Mouse (Mus musculus) testis, adult 2 months (tissue): Measurements from ENCODE around the gene Nfic. TPM values are rescaled to one million over a fixed set of nuclear protein-coding genes. Genes with fewer than 3 reads are reported as not detected.

ENCODE experiments used
- H3K27ac ChIP-seq: fragments of 200-500 bp; 2 replicates; pipeline ENCODE4 v1.5.1; 2012; ENCODE audit warnings: low read depth, low read length; ENCODE audit not compliant: control insufficient read depth, insufficient read depth
- H3K27me3 ChIP-seq: fragments of 200-500 bp; 2 replicates; pipeline ENCODE4 v1.6.1; 2012; ENCODE audit warnings: mild to moderate bottlenecking, low read length, moderate library complexity; ENCODE audit not compliant: control insufficient read depth, insufficient read depth
- H3K36me3 ChIP-seq: fragments of 200-500 bp; 2 replicates; pipeline ENCODE4 v1.6.1; 2012; ENCODE audit warnings: mild to moderate bottlenecking, low read length; ENCODE audit not compliant: control insufficient read depth, insufficient read depth
- H3K4me1 ChIP-seq: fragments of 200-500 bp; 2 replicates; pipeline ENCODE4 v1.6.1; 2012; ENCODE audit warnings: low read length; ENCODE audit not compliant: control insufficient read depth, insufficient read depth
- H3K4me3 ChIP-seq: fragments of 200-500 bp; 2 replicates; pipeline ENCODE4 v1.5.1; 2012; ENCODE audit warnings: low read depth, mild to moderate bottlenecking, low read length, moderate library complexity, mixed read lengths; ENCODE audit not compliant: control insufficient read depth
- CTCF ChIP-seq: fragments of 200-500 bp; IDR thresholded peaks from 2 replicates; pipeline ENCODE4 v1.5.1; 2012; ENCODE audit warnings: low read depth, mild to moderate bottlenecking, inconsistent platforms, low read length, moderate library complexity; ENCODE audit not compliant: control insufficient read depth, insufficient read depth, insufficient replicate concordance
- POLR2A ChIP-seq: fragments of 200-500 bp; IDR thresholded peaks from 2 replicates; pipeline ENCODE4 v1.6.1; 2012; ENCODE audit warnings: low read depth, mild to moderate bottlenecking, inconsistent platforms, low read length, moderate library complexity; ENCODE audit not compliant: control insufficient read depth
- polyA plus RNA-seq: library from polyadenylated mRNA; depleted of rRNA; stranded (reverse); fragments of >200 nt; gene quantifications from 2 replicates; pipeline ENCODE4 v1.2.3, GENCODE M21; 2012

The Nfic gene
- polyA plus RNA-seq, 1 experiment: 9.9 TPM

GRCm38 (mm10) chr10:81415146-81415545 lies 40.3 kb downstream of the Nfic start:
- Histone ChIP-seq H3K36me3 (no peaks in the 10 kb centered on the region), H3K4me3 (no peak overlapping the region), H3K4me1 (peaks cover 40% of the 10 kb centered on the region), H3K27me3 (no peaks in the 10 kb centered on the region), H3K27ac (peak overlapping the region; percentile 56)
- no peak for TF ChIP-seq POLR2A
- TF ChIP-seq CTCF: no peak

GRCm38 (mm10) chr10:81414682-81415081 lies 40.8 kb downstream of the Nfic start:
- no peaks in the 10 kb centered on the region for H3K27me3 ChIP-seq
- peak overlapping the region; percentile 90 for H3K27ac ChIP-seq
- TF ChIP-seq CTCF (no peak), POLR2A (no peak)
- no peaks in the 10 kb centered on the region for H3K36me3 ChIP-seq
- H3K4me1 ChIP-seq: peaks cover 40% of the 10 kb centered on the region
- no peak overlapping the region for H3K4me3 ChIP-seq

GRCm38 (mm10) chr10:81413310-81414261 lies 41.8 kb downstream of the Nfic start:
- TF ChIP-seq CTCF (no peak), POLR2A (0 out of 2 replicates have a peak, but pooled peaks have one; percentile 9)
- Histone ChIP-seq H3K4me3 (no peak overlapping the region), H3K27me3 (no peaks in the 10 kb centered on the region), H3K4me1 (peaks cover 43% of the 10 kb centered on the region), H3K36me3 (no peaks in the 10 kb centered on the region), H3K27ac (peak overlapping the region; percentile 90)

- Histone ChIP-seq H3K4me1 (peaks cover 43% of the 10 kb centered on the region), H3K27me3 (no peaks in the 10 kb centered on the region), H3K4me3 (no peak overlapping the region), H3K36me3 (no peaks in the 10 kb centered on the region), H3K27ac (peak overlapping the region; percentile 77)
- TF ChIP-seq POLR2A: no peak
- no peak for TF ChIP-seq CTCF
Measured at GRCm38 (mm10) chr10:81412586-81413309, 42.7 kb downstream of the Nfic start.

GRCm38 (mm10) chr10:81411471-81412400 lies 43.7 kb downstream of the Nfic start:
- H3K27ac ChIP-seq: peak overlapping the region; percentile 77
- peaks cover 39% of the 10 kb centered on the region for H3K4me1 ChIP-seq
- H3K4me3 ChIP-seq: no peak overlapping the region
- H3K36me3 ChIP-seq: no peaks in the 10 kb centered on the region
- TF ChIP-seq POLR2A (no peak; the same call in 1 of the 2 replicates), CTCF (no peak)
- no peaks in the 10 kb centered on the region for H3K27me3 ChIP-seq

GRCm38 (mm10) chr10:81410981-81411380 lies 44.5 kb downstream of the Nfic start:
- Histone ChIP-seq H3K27ac (peak overlapping the region; percentile 7; the same call in 1 of the 2 replicates), H3K36me3 (no peaks in the 10 kb centered on the region), H3K4me1 (peaks cover 32% of the 10 kb centered on the region), H3K4me3 (no peak overlapping the region), H3K27me3 (no peaks in the 10 kb centered on the region)
- TF ChIP-seq POLR2A (no peak), CTCF (no peak)
